Mouse (Mus musculus) forebrain, embryonic 11.5 days (tissue): ENCODE measurements at regions not wholly inside any gene's neighbourhood (a gene's known extent, or its start where the extent isn't known, plus 50 kb on each side); places are given as distances from the start of the nearest gene placed in this dataset.
"Not testable (repeated sequence)": the region's sequence is repeated elsewhere in the genome, so short reads cannot be mapped to it uniquely, and the experiment has no call there.

Experiments used
- ATAC-seq: fragments of 200-750 bp; cut with Nextera tagmentation; replicated peaks from 2 replicates; pipeline ENCODE4 v1.8.0; 2017; ENCODE audit warnings: moderate TSS enrichment; ENCODE audit not compliant: low FRiP score
- DNase-seq: peaks from one replicate; pipeline ENCODE4 v3.0.0-alpha.2; 2017; ENCODE audit warnings: low spot score
- H3K27ac ChIP-seq: fragments of 300-500 bp; sonication (generic); 2 replicates; pipeline ENCODE4 v1.5.1; 2014; ENCODE audit warnings: low read depth, low read length
- H3K27me3 ChIP-seq: fragments of 300-500 bp; sonication (generic); 2 replicates; pipeline ENCODE4 v1.6.1; 2014; ENCODE audit warnings: mild to moderate bottlenecking, low read length, mixed read lengths; ENCODE audit not compliant: control insufficient read depth, insufficient read depth
- H3K36me3 ChIP-seq: fragments of 300-500 bp; sonication (generic); 2 replicates; pipeline ENCODE4 v1.6.1; 2014; ENCODE audit warnings: mild to moderate bottlenecking, low read length, moderate library complexity, mixed read lengths; ENCODE audit not compliant: control insufficient read depth, insufficient read depth
- H3K4me1 ChIP-seq: fragments of 300-500 bp; sonication (generic); replicated peaks from 2 replicates; pipeline ENCODE4 v1.6.1; 2014; ENCODE audit warnings: low read length, mixed read lengths; ENCODE audit not compliant: control insufficient read depth, insufficient read depth
- H3K4me2 ChIP-seq: fragments of 300-500 bp; sonication (generic); 2 replicates; pipeline ENCODE4 v1.6.1; 2014; ENCODE audit warnings: low read depth, mild to moderate bottlenecking, low read length, moderate library complexity, mixed read lengths; ENCODE audit not compliant: severe bottlenecking
- H3K4me3 ChIP-seq: fragments of 300-500 bp; sonication (generic); 2 replicates; pipeline ENCODE4 v1.5.1; 2014; ENCODE audit warnings: low read depth, low read length
- H3K9ac ChIP-seq: fragments of 300-500 bp; sonication (generic); 2 replicates; pipeline ENCODE4 v1.6.1; 2014; ENCODE audit warnings: low read length
- H3K9me3 ChIP-seq: fragments of 300-500 bp; sonication (generic); 2 replicates; pipeline ENCODE4 v1.6.1; 2016; ENCODE audit warnings: low read length, mixed read lengths; ENCODE audit not compliant: control insufficient read depth
- WGBS: fragments of 180-500 bp; shearing (Covaris S2); extraction: QIAGEN DNeasy Blood & Tissue Kit; methylation state at CpG from one replicate; pipeline ENCODE4 v1.1.7; 2014; 5-methylcytosine and 5-hydroxymethylcytosine counted together

GRCm38 (mm10) chr1:128508816-128509461 lies 83.2 kb downstream of the Cxcr4 start:
- no peak overlapping the region for H3K4me3 ChIP-seq
- H3K36me3 ChIP-seq, result no peaks in the 10 kb centered on the region
- H3K27ac ChIP-seq, result no peak overlapping the region
- DNase-seq (no peak), ATAC-seq (no peak)
- H3K4me2 ChIP-seq, result no peak overlapping the region
- no peaks in the 10 kb centered on the region for H3K4me1 ChIP-seq
- H3K9me3 ChIP-seq, result no peaks in the 10 kb centered on the region
- 89% methylated on average over 2 of the region's 2 CpGs for WGBS
- no peak overlapping the region for H3K9ac ChIP-seq
- H3K27me3 ChIP-seq, result no peaks in the 10 kb centered on the region

DNA sequence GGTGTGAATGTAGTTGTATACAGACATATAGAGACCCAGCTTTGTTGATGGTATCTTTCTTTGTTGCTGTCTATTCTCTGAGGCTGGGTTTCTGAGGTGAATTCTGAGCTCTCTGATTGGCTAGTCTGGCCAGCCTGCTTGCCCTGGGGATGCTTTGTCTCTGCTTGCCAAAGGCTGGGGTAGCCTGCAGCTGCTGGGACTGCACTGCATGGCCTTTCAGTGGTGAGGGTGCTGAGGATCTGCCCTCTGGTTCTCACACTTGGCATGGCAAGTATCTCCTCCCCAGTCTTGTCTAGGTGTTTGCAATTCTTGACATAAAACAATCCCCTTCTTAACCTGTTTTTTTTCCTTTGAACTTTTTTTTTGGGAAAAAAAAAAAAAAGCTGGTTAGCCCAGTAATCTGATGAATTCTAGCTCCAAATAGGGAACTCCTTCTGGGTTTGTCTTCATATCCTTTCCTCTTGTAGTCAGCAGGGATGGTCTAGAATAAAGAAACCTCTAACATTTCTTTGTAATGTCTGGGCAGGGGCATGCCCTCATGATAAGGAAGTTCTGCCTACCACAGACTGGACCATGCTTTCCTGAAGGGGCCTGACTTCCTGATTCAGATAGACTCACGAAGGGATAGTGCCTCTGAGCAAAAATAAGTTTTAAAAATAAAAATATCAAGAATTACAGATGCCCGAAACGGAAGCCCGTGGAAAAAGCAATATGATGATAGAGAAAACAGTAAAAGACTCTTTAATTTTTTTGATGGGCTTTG lies 85.4 kb downstream of the Cxcr4 start:
- DNase-seq (no peak), ATAC-seq (no peak)
- no peak overlapping the region for H3K4me3 ChIP-seq
- H3K9ac ChIP-seq, result no peak overlapping the region
- no peak overlapping the region for H3K27ac ChIP-seq
- no peaks in the 10 kb centered on the region for H3K36me3 ChIP-seq
- no peaks in the 10 kb centered on the region for H3K9me3 ChIP-seq
- H3K4me1 ChIP-seq, result no peaks in the 10 kb centered on the region
- 86% methylated on average over 4 of the region's 4 CpGs for WGBS
- H3K4me2 ChIP-seq, result no peak overlapping the region
- H3K27me3 ChIP-seq, result no peaks in the 10 kb centered on the region

- no peak overlapping the region for H3K27ac ChIP-seq
- H3K36me3 ChIP-seq, result no peaks in the 10 kb centered on the region
- no peak overlapping the region for H3K4me3 ChIP-seq
- no peaks in the 10 kb centered on the region for H3K9me3 ChIP-seq
- DNase-seq (no peak), ATAC-seq (no peak)
- 42% methylated on average over 4 of the region's 4 CpGs for WGBS
- no peak overlapping the region for H3K9ac ChIP-seq
- no peaks in the 10 kb centered on the region for H3K27me3 ChIP-seq
- no peaks in the 10 kb centered on the region for H3K4me1 ChIP-seq
- H3K4me2 ChIP-seq, result no peak overlapping the region
These were observed 87.2 kb upstream of the Dars start for GRCm38 (mm10) chr1:128504371-128504770.

GRCm38 (mm10) chr1:128498042-128498772 lies 81.0 kb upstream of the Dars start:
- no peak for ATAC-seq
- no peaks in the 10 kb centered on the region for H3K36me3 ChIP-seq
- H3K4me2 ChIP-seq, result no peak overlapping the region
- WGBS, result 76% methylated on average over 9 of the region's 9 CpGs
- no peaks in the 10 kb centered on the region for H3K9me3 ChIP-seq
- no peak overlapping the region for H3K4me3 ChIP-seq
- no peaks in the 10 kb centered on the region for H3K27me3 ChIP-seq
- H3K4me1 ChIP-seq, result no peaks in the 10 kb centered on the region
- H3K9ac ChIP-seq, result no peak overlapping the region
- H3K27ac ChIP-seq, result no peak overlapping the region
- DNase-seq, result no peak

DNA sequence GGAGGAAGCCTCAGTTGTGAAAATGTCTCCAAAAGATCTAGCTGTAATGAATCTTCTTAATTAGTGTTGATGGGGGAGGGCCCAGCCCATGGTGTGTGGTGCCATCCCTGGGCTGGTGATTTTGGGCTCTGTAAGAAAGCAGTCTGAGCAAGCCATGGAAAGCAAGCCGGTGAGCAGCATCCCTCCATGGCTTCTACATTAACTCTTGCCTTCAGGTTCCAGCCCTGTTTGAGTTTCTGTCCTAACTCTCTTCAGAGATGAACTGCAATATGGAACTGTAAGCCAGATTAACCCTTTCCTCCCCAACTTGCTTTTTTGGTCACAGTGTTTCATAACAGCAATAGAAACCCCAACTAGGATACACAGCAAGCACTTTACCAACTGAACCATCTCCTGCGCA lies 75.1 kb upstream of the Dars start:
- Histone ChIP-seq H3K9ac (no peak overlapping the region), H3K27ac (no peak overlapping the region), H3K4me1 (no peaks in the 10 kb centered on the region), H3K4me2 (no peak overlapping the region), H3K4me3 (no peak overlapping the region), H3K27me3 (no peaks in the 10 kb centered on the region), H3K36me3 (no peaks in the 10 kb centered on the region), H3K9me3 (no peaks in the 10 kb centered on the region)
- ATAC-seq (no peak), DNase-seq (no peak)
- WGBS, result 93% methylated on average over 2 of the region's 2 CpGs

GRCm38 (mm10) chr1:128487181-128487580 lies 70.0 kb upstream of the Dars start:
- not testable (repeated sequence) for H3K4me2 ChIP-seq, H3K4me1 ChIP-seq, H3K27ac ChIP-seq, ATAC-seq, DNase-seq, H3K4me3 ChIP-seq, H3K27me3 ChIP-seq, H3K36me3 ChIP-seq, H3K9ac ChIP-seq, H3K9me3 ChIP-seq
- WGBS, result 48% methylated on average over 3 of the region's 4 CpGs

DNA sequence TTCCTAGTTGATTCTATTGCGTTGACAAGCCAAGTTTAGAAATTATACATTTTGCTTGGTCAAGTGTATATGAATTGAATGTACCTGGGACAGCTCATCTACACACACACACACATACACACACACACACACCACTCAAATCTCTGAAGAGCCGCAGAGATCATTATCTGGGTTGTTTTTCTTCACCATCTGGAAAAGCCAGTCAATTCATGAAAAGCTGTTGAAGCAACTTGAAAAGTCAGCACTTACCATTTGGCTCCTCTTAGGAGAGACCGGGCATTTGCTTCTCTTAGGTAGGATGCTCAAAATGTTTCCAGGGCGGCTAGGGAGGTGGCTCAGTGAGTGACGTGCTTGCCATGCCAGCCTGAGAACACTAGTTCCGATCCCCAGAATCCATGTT lies 61.2 kb upstream of the Dars start:
- Histone ChIP-seq H3K4me3 (no peak overlapping the region), H3K4me1 (no peaks in the 10 kb centered on the region), H3K27me3 (no peaks in the 10 kb centered on the region), H3K36me3 (no peaks in the 10 kb centered on the region), H3K27ac (no peak overlapping the region), H3K9ac (no peak overlapping the region), H3K4me2 (no peak overlapping the region), H3K9me3 (no peaks in the 10 kb centered on the region)
- DNase-seq (no peak), ATAC-seq (no peak)
- 94% methylated on average over 6 of the region's 6 CpGs for WGBS

DNA sequence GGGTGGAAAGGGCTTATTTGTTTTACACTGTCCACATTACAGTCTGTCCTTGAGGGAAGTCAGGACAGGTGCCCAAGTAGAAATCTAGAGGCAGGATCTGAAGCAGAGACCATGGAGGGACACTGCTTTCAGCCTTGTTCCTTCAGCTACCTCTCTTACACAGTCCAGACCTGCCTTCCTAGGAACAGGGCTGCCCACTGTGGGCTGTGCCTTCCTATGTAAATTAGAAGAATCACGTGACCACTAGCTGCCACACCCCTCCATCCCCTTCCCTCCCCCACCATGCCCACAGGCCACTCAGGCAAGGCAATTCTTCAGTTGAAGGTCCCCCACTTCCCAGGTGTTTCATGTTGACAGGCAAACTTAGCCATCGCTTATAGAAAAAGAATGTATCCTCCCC lies 60.5 kb upstream of the Dars start:
- ATAC-seq (no peak), DNase-seq (no peak)
- H3K4me3 ChIP-seq, result no peak overlapping the region
- WGBS, result 86% methylated on average over 2 of the region's 2 CpGs
- H3K4me2 ChIP-seq, result no peak overlapping the region
- no peaks in the 10 kb centered on the region for H3K27me3 ChIP-seq
- no peak overlapping the region for H3K27ac ChIP-seq
- no peaks in the 10 kb centered on the region for H3K9me3 ChIP-seq
- no peak overlapping the region for H3K9ac ChIP-seq
- H3K36me3 ChIP-seq, result no peaks in the 10 kb centered on the region
- H3K4me1 ChIP-seq, result peaks cover 3% of the 10 kb centered on the region; the same call in 1 of the 2 replicates
